Mouse (Mus musculus): ENCODE measurements around the gene Eif3i. TPM values are rescaled to one million over a fixed set of nuclear protein-coding genes. Genes with fewer than 3 reads are reported as not detected.

Gene Eif3i
- total RNA-seq, 1 experiment from 2014 or later = 129 TPM

DNA sequence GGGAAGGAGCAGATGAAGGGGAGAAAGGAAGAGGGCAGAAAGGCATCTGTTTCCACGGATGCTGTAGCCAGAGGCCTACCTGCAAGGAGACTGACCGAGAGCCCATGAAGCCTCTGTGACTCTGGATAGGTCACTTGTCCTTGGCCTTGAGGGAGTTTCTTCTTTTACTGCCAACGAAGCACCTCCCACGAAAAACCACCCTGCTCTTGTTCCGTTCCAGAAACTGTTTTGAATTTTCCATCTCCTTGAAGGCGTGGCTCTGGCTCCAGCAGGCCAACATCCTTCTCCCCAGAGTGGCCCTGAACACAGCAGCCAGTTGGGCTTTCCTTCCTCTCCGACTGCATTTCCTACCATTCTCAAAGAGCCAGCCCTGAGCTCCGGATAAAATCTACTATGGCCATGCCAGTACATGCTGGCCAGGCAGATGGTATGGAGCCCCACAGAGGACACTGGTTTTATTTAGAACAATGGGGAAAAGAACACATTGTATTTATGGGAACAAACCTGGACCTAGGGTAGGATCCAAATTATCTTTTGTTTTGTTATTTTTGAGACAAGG lies 20.9 kb upstream of the Eif3i start:
- no peak for ATAC-seq (replicated peaks; ENCODE audit: insufficient number of reproducible peaks, low FRiP score, low TSS enrichment, poor library complexity, severe bottlenecking)

- no peak for ATAC-seq (replicated peaks; ENCODE audit: insufficient number of reproducible peaks, low FRiP score, low TSS enrichment, poor library complexity, severe bottlenecking)
These were observed 20.2 kb upstream of the Eif3i start for GRCm38 (mm10) chr4:129620419-129621282.

DNA sequence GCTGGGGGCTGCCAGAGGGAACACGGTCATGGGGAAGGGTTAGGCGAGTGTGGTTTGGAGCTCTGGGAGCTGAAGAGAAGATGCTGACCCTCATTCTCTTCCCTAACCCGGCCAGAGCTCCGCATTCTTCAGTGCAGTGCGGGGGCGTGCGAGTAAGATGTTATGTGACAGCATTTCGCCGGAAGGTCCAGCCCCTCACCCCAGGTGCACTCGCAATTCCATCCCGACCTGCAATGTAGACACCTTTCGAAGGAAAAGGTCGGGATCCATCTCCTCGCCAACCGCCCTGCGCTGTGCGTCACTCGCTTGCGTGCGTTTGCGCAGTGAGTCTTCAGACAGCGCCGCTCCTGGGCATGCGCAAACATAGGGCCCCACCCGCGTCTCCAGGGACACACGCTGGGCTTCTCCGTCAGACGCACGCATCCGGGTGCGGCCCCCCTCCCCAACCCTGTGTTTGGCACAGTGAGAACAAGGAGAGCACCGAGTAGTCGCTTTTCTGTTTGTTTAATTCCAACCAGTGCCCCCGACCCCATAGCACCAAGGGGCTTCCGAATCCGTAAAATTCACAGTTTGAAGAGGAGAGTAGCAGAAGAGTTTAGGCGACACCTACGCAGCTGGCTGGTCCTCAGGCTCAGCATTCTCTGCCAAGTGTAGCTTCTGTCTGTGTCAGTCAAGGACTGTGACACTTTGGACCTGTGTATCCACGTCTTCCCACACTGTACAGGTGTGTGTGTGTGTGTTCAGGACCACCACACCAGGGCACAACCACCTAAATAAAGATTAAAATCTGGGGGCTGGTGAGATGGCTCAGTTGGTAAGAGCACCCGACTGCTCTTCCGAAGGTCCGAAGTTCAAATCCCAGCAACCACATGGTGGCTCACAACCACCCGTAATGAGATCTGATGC lies 18.6 kb upstream of the Eif3i start, which contains the start of gene Iqcc:
TSS of gene Iqcc (minus strand) at position 314 of the 906 bp plus-strand sequence.
- peak; percentile 91 for ATAC-seq (replicated peaks; ENCODE audit: insufficient number of reproducible peaks, low FRiP score, low TSS enrichment, poor library complexity, severe bottlenecking)

GRCm38 (mm10) chr4:129618031-129618430 lies 17.6 kb upstream of the Eif3i start:
- ATAC-seq (replicated peaks; ENCODE audit: insufficient number of reproducible peaks, low FRiP score, low TSS enrichment, poor library complexity, severe bottlenecking) = no peak

- no peak for ATAC-seq (replicated peaks; ENCODE audit: insufficient number of reproducible peaks, low FRiP score, low TSS enrichment, poor library complexity, severe bottlenecking)
These were observed 16.7 kb upstream of the Eif3i start for GRCm38 (mm10) chr4:129617121-129617641.

- ATAC-seq (replicated peaks; ENCODE audit: insufficient number of reproducible peaks, low FRiP score, low TSS enrichment, poor library complexity, severe bottlenecking) = no peak
These were observed 16.2 kb upstream of the Eif3i start for GRCm38 (mm10) chr4:129616631-129617030.

DNA sequence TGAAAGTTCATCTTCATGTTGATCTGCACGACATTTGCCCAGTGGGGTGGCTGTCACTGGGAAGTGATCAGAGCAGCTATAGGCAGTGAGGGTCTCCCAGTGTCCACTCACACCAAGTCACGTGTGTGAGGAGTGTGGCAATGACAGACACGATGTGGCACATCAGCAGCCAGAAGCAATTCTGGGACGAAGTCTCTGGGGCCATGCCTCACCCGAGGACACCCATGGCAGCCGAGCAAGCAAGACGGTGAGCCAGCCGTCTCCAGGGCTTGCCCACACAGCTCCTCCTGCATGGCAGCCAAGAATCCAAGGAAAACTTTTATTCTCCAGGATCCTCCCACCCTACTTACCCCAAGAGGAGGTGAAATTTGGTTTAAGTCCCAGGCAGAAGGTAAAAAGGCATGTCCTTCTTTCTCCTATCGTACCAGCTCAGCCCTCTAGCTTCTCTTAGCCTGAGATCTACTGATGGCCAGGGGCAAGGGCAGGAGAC lies 15.4 kb upstream of the Eif3i start:
- ATAC-seq (replicated peaks; ENCODE audit: insufficient number of reproducible peaks, low FRiP score, low TSS enrichment, poor library complexity, severe bottlenecking) = no peak

DNA sequence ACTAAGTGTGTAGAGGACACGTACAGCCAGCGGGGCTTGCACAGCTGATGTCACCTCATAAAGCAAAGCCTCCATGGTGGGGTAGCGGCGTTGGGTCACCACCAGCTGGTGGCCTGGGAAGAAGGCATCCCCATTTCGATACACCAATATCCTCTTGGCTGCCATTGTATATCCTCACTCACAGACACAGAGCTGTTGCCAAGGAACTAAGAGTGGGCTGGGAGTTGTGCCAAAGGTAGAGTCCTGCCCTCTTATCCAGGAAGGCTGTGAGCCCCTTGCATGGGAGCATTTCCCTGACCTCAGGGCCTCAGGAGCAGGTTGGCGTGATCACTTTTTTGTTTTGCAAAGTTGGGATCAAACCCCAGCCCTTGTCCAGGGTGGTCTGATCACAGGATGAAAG lies 13.6 kb upstream of the Eif3i start, which contains the start of gene Dcdc2b:
TSS of gene Dcdc2b (minus strand) at position 165 of the 400 bp plus-strand sequence.
- ATAC-seq (replicated peaks; ENCODE audit: insufficient number of reproducible peaks, low FRiP score, low TSS enrichment, poor library complexity, severe bottlenecking) = no peak

GRCm38 (mm10) chr4:129610472-129610871 lies 10.0 kb upstream of the Eif3i start:
- ATAC-seq (replicated peaks; ENCODE audit: insufficient number of reproducible peaks, low FRiP score, low TSS enrichment, poor library complexity, severe bottlenecking) = no peak

GRCm38 (mm10) chr4:129610026-129610425 lies 9.6 kb upstream of the Eif3i start:
- ATAC-seq (replicated peaks; ENCODE audit: insufficient number of reproducible peaks, low FRiP score, low TSS enrichment, poor library complexity, severe bottlenecking) = no peak

DNA sequence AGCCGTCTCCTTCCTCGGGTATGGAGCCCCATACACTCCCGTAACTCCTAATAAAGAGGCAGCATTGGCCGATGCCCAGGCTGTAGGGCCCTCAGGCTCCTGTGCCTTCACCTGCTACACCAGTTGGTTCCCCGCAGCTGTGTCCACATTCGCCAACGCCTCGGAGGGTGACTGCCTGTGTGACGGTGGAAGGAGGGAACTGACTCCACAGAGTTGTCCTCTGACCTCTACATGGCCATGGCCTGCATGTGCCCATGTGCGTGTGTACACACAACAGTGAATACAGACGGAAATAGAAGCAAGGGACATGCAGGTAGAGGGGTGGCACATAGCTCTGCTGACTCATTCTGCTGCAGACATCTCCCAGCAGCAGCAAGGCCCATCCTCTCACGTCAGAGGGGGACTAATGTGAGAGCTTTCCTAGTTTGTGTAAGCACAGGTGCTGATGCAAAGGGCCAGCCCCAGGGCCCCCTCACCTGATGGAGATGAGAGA lies 8.7 kb upstream of the Eif3i start:
- ATAC-seq (replicated peaks; ENCODE audit: insufficient number of reproducible peaks, low FRiP score, low TSS enrichment, poor library complexity, severe bottlenecking) = no peak

- ATAC-seq (replicated peaks; ENCODE audit: insufficient number of reproducible peaks, low FRiP score, low TSS enrichment, poor library complexity, severe bottlenecking) = peak; percentile 97
These were observed 8.1 kb upstream of the Eif3i start for GRCm38 (mm10) chr4:129608426-129609025.

- no peak for ATAC-seq (replicated peaks; ENCODE audit: insufficient number of reproducible peaks, low FRiP score, low TSS enrichment, poor library complexity, severe bottlenecking)
These were observed 11.6 kb downstream of the Eif3i start for GRCm38 (mm10) chr4:129588865-129589264.

- no peak for ATAC-seq (replicated peaks; ENCODE audit: insufficient number of reproducible peaks, low FRiP score, low TSS enrichment, poor library complexity, severe bottlenecking)
These were observed 13.5 kb downstream of the Eif3i start for GRCm38 (mm10) chr4:129586943-129587342.

DNA sequence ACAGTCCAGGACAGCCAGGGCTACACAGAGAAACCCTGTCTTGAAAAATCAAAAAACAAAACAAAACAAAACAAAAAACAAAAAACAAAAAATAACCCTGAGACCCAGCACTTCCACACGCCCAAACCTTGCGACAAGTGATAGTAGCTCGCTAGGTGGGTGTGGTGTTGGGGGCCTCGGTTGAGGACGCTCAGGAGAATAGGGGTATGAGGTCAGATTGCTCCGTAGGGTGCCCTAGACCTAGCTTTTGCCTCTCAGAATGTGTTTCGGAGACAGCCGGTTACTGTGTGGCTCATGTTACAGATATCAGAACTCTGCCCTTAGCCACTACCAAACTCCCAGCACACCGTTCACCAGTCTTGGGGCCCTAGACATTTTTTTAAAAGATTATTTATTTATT lies 14.7 kb downstream of the Eif3i start:
- ATAC-seq (replicated peaks; ENCODE audit: insufficient number of reproducible peaks, low FRiP score, low TSS enrichment, poor library complexity, severe bottlenecking) = no peak

DNA sequence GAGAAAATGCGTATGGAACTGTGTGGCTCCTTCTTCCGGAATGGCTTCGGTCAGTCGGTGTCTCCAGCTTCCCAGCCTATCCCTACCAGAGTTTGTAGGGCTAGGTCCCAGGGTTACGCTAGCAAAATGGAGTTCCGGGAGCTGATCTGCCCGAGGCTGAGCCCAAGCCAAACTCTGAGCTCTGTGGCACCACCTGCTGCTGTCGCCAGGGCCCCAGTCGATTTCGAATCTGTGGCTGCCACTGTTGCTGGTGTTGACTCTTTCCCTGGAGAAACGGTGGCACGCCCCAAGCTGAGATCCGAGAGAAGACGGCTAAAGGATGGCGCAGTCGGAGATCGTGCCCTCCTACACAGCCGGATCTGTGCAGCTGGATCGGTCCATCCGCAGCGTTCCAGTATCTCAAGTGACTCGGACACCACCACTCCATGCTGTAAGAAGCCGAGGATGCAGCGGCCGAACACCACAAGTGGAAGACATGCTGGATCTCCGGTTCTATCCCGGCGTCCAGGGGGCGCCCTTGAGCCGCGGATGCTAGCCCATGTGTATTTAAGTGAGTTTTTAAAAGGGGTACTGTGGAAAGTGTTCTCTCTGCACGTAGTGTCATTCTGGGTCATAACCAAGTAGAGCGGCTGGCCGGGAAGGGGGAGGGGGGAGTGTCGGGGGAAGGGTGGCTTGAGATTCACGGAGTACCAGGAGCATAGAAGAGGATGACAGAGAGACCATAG lies 15.4 kb downstream of the Eif3i start:
- ATAC-seq (replicated peaks; ENCODE audit: insufficient number of reproducible peaks, low FRiP score, low TSS enrichment, poor library complexity, severe bottlenecking) = peak; percentile 86

DNA sequence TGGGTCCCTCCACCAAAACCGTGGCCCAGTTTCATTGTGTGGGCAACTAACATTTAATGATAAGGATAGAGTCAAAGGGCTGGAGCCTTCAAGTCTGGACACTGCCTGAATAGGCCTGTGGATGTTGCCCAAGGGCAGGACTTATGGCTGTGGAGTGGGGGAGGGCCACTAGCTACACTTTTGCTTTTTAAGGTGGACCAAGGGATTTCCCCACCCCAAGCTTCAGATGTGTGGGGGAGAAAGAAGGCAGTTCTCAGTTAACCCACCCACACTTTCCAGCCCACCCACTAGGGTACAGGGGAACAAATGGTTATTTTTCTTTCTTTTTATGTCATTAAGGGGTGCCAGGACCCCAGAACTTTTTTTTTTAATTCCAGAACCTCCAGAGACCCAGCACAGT lies 16.1 kb downstream of the Eif3i start:
- no peak for ATAC-seq (replicated peaks; ENCODE audit: insufficient number of reproducible peaks, low FRiP score, low TSS enrichment, poor library complexity, severe bottlenecking)

- ATAC-seq (replicated peaks; ENCODE audit: insufficient number of reproducible peaks, low FRiP score, low TSS enrichment, poor library complexity, severe bottlenecking) = no peak
These were observed 18.2 kb downstream of the Eif3i start for GRCm38 (mm10) chr4:129582251-129582650.
